Mouse (Mus musculus) myocyte (in vitro differentiated cells): ENCODE measurements around the gene Gne. TPM values are rescaled to one million over a fixed set of nuclear protein-coding genes. Genes with fewer than 3 reads are reported as not detected.

Experiments
- H3K27me3 ChIP-seq: one replicate; pipeline ENCODE4 v1.6.1; 2011; ENCODE audit not compliant: control insufficient read depth, insufficient read depth, insufficient read length
- H3K36me3 ChIP-seq: one replicate; pipeline ENCODE4 v1.6.1; 2011; ENCODE audit not compliant: control insufficient read depth, insufficient read depth
- H3K4me2 ChIP-seq: one replicate; pipeline ENCODE4 v1.6.1; 2011; ENCODE audit warnings: low read depth, control low read depth
- H3K4me3 ChIP-seq: one replicate; pipeline ENCODE4 v1.5.1; 2011; ENCODE audit warnings: mild to moderate bottlenecking, control low read depth, moderate library complexity
- H3K79me2 ChIP-seq: one replicate; pipeline ENCODE4 v1.6.1; 2011; ENCODE audit not compliant: control insufficient read depth, insufficient read depth
- H3ac ChIP-seq: one replicate; pipeline ENCODE4 v1.6.1; 2011; ENCODE audit not compliant: control insufficient read depth, insufficient read length
- CEBPB ChIP-seq: IDR thresholded peaks from 2 replicates; pipeline ENCODE4 v1.6.1; 2011; ENCODE audit warnings: mild to moderate bottlenecking, moderate library complexity; ENCODE audit not compliant: poor library complexity, insufficient read depth, severe bottlenecking
- E2F4 ChIP-seq: IDR thresholded peaks from one replicate; pipeline ENCODE4 v1.6.1; 2011; ENCODE audit warnings: mild to moderate bottlenecking, control low read depth, moderate library complexity; ENCODE audit not compliant: insufficient read depth
- MAX ChIP-seq: IDR thresholded peaks from one replicate; pipeline ENCODE4 v1.6.1; 2011; ENCODE audit warnings: low read depth, mild to moderate bottlenecking, control low read depth
- MYOD1 ChIP-seq, 3 experiments: IDR thresholded peaks; one replicate each; pipeline ENCODE4 v1.6.1; 2011; ENCODE audit warnings: control low read depth in 2 of 3, low read depth in 2 of 3, mild to moderate bottlenecking in 2 of 3, moderate library complexity in 1 of 3; ENCODE audit not compliant: insufficient read length in 2 of 3, control insufficient read depth in 1 of 3
- MYOG ChIP-seq, 3 experiments: IDR thresholded peaks; one replicate each; pipeline ENCODE4 v1.6.1; 2011; ENCODE audit warnings: control low read depth in 2 of 3, low read depth in 2 of 3, mild to moderate bottlenecking in 2 of 3; ENCODE audit not compliant: insufficient read length in 2 of 3, control insufficient read depth in 1 of 3, insufficient read depth in 1 of 3
- POLR2A ChIP-seq: IDR thresholded peaks from one replicate; pipeline ENCODE4 v1.6.1; 2011; ENCODE audit warnings: low read depth, mild to moderate bottlenecking, control low read depth, moderate library complexity; ENCODE audit not compliant: insufficient read length
- POLR2AphosphoS2 ChIP-seq: IDR thresholded peaks from one replicate; pipeline ENCODE4 v1.6.1; 2011; ENCODE audit warnings: low read depth, control low read depth; ENCODE audit not compliant: insufficient read length
- REST ChIP-seq: IDR thresholded peaks from one replicate; pipeline ENCODE4 v1.6.1; 2011; ENCODE audit warnings: mild to moderate bottlenecking, control low read depth, moderate library complexity; ENCODE audit not compliant: insufficient read depth, insufficient read length
- SRF ChIP-seq: IDR thresholded peaks from one replicate; pipeline ENCODE4 v1.6.1; 2011; ENCODE audit warnings: low read depth; ENCODE audit not compliant: control insufficient read depth, insufficient read length
- TCF12 ChIP-seq: IDR thresholded peaks from one replicate; pipeline ENCODE4 v1.6.1; 2011; ENCODE audit warnings: mild to moderate bottlenecking, control low read depth; ENCODE audit not compliant: poor library complexity, insufficient read depth, severe bottlenecking
- TCF3 ChIP-seq: IDR thresholded peaks from one replicate; pipeline ENCODE4 v1.6.1; 2011; ENCODE audit warnings: low read depth, control low read depth; ENCODE audit not compliant: insufficient read length
- USF1 ChIP-seq: IDR thresholded peaks from one replicate; pipeline ENCODE4 v1.6.1; 2011; ENCODE audit warnings: low read depth, mild to moderate bottlenecking, control low read depth, moderate library complexity
- polyA plus RNA-seq: library from polyadenylated mRNA; unstranded; fragments of >200 nt; fragmentation: generic; extraction: Trizol; gene quantifications from one replicate; pipeline ENCODE4 v1.2.1, GENCODE M21; 2012; ENCODE audit warnings: missing spikeins

Gne gene
- polyA plus RNA-seq, 1 experiment: 13.9 TPM

- TF ChIP-seq TCF3 (no peak), MYOD1 (IDR thresholded peaks at IDR 0.05; ENCODE audit: control insufficient read depth in 1 of 3, insufficient read length in 2 of 3, low read depth in 2 of 3) (no peak), POLR2A (no peak)
- Histone ChIP-seq H3K36me3 (no peaks in the 10 kb centered on the region), H3K79me2 (peaks cover 10% of the 10 kb centered on the region), H3K27me3 (no peaks in the 10 kb centered on the region), H3ac (no peak overlapping the region), H3K4me3 (no peak overlapping the region), H3K4me2 (no peak overlapping the region)
Measured at GRCm38 (mm10) chr4:44073799-44074198, 10.2 kb downstream of the Gne start.

DNA sequence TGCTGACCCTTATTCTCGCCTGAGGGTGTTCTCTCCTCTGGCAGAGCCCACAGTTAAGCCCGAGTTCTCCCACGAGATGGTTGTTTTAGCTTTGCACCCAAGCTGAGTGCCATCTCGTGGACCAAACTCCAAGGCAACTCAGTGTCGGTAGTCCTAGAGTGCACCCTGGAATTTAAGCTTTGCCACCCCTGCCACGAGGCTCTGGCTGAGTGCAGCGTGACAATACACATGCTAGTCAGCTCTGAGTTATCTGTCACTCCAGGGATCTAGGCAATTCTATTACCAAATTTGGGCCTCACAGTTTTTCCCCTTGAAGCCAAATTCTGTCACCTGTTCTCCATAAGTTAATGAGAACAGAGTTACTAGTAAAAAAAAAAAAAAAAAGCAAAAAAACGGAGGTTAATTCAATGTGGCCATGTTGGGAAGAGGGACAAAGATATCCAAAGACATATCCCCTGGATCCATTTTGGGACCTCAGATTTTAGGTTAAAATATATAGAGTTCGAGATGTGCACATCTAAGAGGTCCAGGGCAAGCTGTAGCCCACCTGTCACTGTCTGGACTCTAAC lies 11.0 kb downstream of the Gne start:
- Histone ChIP-seq H3K79me2 (peaks cover 10% of the 10 kb centered on the region), H3K4me2 (peak overlapping the region; percentile 91), H3K27me3 (no peaks in the 10 kb centered on the region), H3K36me3 (no peaks in the 10 kb centered on the region), H3K4me3 (peak overlapping the region; percentile 49), H3ac (peak overlapping the region; percentile 14)
- no peak for TF ChIP-seq MAX
- no peak for TF ChIP-seq SRF
- TF ChIP-seq MYOD1 (IDR thresholded peaks at IDR 0.05; ENCODE audit: control insufficient read depth in 1 of 3, insufficient read length in 2 of 3, low read depth in 2 of 3): no peak
- no peak for TF ChIP-seq POLR2AphosphoS2
- TF ChIP-seq USF1: no peak
- TF ChIP-seq MYOG (IDR thresholded peaks at IDR 0.05; ENCODE audit: control insufficient read depth in 1 of 3, insufficient read depth in 1 of 3, insufficient read length in 2 of 3, low read depth in 2 of 3): no peak
- TF ChIP-seq CEBPB: no peak
- TF ChIP-seq TCF3: no peak
- no peak for TF ChIP-seq POLR2A
- no peak for TF ChIP-seq E2F4
- no peak for TF ChIP-seq TCF12
- no peak for TF ChIP-seq REST

GRCm38 (mm10) chr4:44072146-44072872 lies 11.7 kb downstream of the Gne start:
- Histone ChIP-seq H3K36me3 (no peaks in the 10 kb centered on the region), H3K27me3 (no peaks in the 10 kb centered on the region), H3ac (peak overlapping the region; percentile 14), H3K4me2 (peak overlapping the region; percentile 91), H3K79me2 (peaks cover 10% of the 10 kb centered on the region), H3K4me3 (peak overlapping the region; percentile 49)
- no peak for TF ChIP-seq MAX
- no peak for TF ChIP-seq REST
- no peak for TF ChIP-seq TCF3
- TF ChIP-seq MYOD1 (IDR thresholded peaks at IDR 0.05; ENCODE audit: control insufficient read depth in 1 of 3, insufficient read length in 2 of 3, low read depth in 2 of 3): peak in 1 of 3 experiments; percentile 27
- TF ChIP-seq CEBPB: no peak
- TF ChIP-seq MYOG (IDR thresholded peaks at IDR 0.05; ENCODE audit: control insufficient read depth in 1 of 3, insufficient read depth in 1 of 3, insufficient read length in 2 of 3, low read depth in 2 of 3): peak in 1 of 3 experiments; percentile 67
- TF ChIP-seq POLR2A: peak; percentile 84
- TF ChIP-seq TCF12: no peak
- no peak for TF ChIP-seq USF1
- peak; percentile 15 for TF ChIP-seq E2F4
- TF ChIP-seq POLR2AphosphoS2: no peak
- TF ChIP-seq SRF: peak; percentile 85

DNA sequence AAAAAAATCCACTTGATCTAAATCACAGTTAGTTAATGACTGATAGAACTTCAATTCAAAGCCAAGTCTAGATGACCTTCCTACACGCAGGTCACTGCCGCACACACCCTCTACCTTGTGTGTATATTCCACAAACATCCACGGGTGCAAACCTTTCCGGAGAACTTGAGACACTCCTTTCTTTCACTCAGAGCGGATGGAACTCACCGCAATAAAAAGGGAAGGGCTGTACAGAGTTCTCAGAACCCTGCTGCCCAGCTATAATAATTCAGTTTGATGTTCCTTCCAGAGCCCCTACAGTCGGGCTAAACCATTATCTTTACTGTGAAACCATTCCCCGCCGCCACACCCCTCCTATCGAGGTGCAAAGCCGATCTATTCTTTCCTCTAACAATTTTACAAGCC lies 12.2 kb downstream of the Gne start:
- peak overlapping the region; percentile 49 for H3K4me3 ChIP-seq
- H3ac ChIP-seq: peak overlapping the region; percentile 14
- no peaks in the 10 kb centered on the region for H3K27me3 ChIP-seq
- H3K79me2 ChIP-seq: peaks cover 10% of the 10 kb centered on the region
- no peaks in the 10 kb centered on the region for H3K36me3 ChIP-seq
- H3K4me2 ChIP-seq: peak overlapping the region; percentile 91
- no peak for TF ChIP-seq REST
- TF ChIP-seq POLR2AphosphoS2: no peak
- no peak for TF ChIP-seq TCF12
- no peak for TF ChIP-seq CEBPB
- no peak for TF ChIP-seq POLR2A
- TF ChIP-seq USF1: no peak
- TF ChIP-seq TCF3: no peak
- TF ChIP-seq MYOG (IDR thresholded peaks at IDR 0.05; ENCODE audit: control insufficient read depth in 1 of 3, insufficient read depth in 1 of 3, insufficient read length in 2 of 3, low read depth in 2 of 3): no peak
- no peak for TF ChIP-seq MYOD1 (IDR thresholded peaks at IDR 0.05; ENCODE audit: control insufficient read depth in 1 of 3, insufficient read length in 2 of 3, low read depth in 2 of 3)

DNA sequence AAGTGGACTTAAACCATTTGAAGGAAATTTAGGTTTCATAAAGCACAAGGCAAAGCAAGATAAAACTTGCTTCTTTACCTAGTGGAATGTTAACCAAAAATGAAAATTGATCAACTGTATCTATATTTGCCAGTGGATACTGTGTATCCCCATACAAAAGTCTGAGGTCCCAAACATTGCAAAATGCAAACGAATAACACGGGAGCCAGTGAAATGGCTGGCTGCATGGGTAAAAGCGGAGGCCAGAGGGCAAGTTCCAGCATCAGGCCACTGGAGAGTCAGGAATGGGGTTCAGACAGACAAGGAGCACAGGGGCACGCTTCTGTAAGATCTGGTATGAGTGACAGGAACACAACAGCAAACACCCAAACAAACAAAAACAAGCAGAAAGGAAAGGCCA lies 13.3 kb downstream of the Gne start:
- TF ChIP-seq MYOG (IDR thresholded peaks at IDR 0.05; ENCODE audit: control insufficient read depth in 1 of 3, insufficient read depth in 1 of 3, insufficient read length in 2 of 3, low read depth in 2 of 3) (no peak), E2F4 (no peak), POLR2AphosphoS2 (no peak), MAX (no peak), SRF (no peak), USF1 (no peak), TCF12 (no peak), MYOD1 (IDR thresholded peaks at IDR 0.05; ENCODE audit: control insufficient read depth in 1 of 3, insufficient read length in 2 of 3, low read depth in 2 of 3) (no peak)
- H3K4me3 ChIP-seq: no peak overlapping the region
- no peaks in the 10 kb centered on the region for H3K27me3 ChIP-seq
- peaks cover 10% of the 10 kb centered on the region for H3K79me2 ChIP-seq
- no peak overlapping the region for H3K4me2 ChIP-seq
- no peak overlapping the region for H3ac ChIP-seq
- no peaks in the 10 kb centered on the region for H3K36me3 ChIP-seq
